ENCODE assay signal across 12 mouse cellular contexts in the genomic region with DNA sequence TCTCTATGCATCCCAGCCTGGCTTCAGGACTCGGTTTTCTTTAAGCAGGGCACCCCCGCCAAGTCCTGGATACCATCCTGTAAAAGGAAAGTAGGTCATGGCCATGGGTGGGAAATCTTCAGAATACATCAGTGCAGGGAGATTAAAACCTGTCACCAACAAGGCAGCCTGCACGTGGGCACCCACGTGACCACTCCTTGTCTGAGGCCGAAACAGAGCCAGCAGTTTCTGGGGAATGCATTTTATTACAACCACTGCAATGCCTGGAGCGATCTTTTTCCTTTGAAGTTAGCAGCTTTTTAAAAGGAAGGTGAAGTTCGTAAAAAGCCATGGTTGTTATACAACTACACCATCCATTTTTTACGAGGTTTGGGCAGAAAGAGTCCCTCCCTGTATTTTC.
A peak's percentile ranks its signal among the peaks of the same experiment; 100 is the strongest.
DNase-seq lines count a peak whose midpoint lies in the region; ATAC-seq and TF ChIP-seq lines count a peak whose summit lies in the region.
"Had no signal": no experiment of that assay in that cellular context is flagged by ENCODE, and none has a peak within 500 bp of the region (broad histone marks: within the 10 kb centered on the region; RNA-seq: fewer than 3 reads in every experiment).

No protein-coding gene starts in this region.

- no peaks in the 10 kb centered on the region for H3K9me3 ChIP-seq in intestine, embryonic 16.5 days (ENCODE audit: control insufficient read depth, low read length)
- H3K9me3 ChIP-seq: forebrain, embryonic 15.5 days; midbrain, embryonic 12.5 days had no signal

- H3K27ac ChIP-seq in layer of hippocampus, adult 2 months, result no peak overlapping the region
- no peak overlapping the region for H3K27ac ChIP-seq in intestine, embryonic 16.5 days (ENCODE audit: low read length)
- H3K27ac ChIP-seq: forebrain, embryonic 15.5 days; liver, embryonic 14.5 days; midbrain, embryonic 12.5 days had no signal

- no peaks in the 10 kb centered on the region for H3K36me3 ChIP-seq in intestine, embryonic 16.5 days (ENCODE audit: control insufficient read depth, insufficient read depth, low read length)
- H3K36me3 ChIP-seq: forebrain, embryonic 15.5 days; midbrain, embryonic 12.5 days had no signal

- no peak for TF ChIP-seq CTCF in layer of hippocampus, adult 2 months (conservative IDR thresholded peaks at IDR 0.05)

- peak; percentile 2 for DNase-seq in ovary, postnatal 10 days (ENCODE audit: low spot score)
- no peak for DNase-seq in ovary, postnatal 14 days (ENCODE audit: low spot score)
- peak; percentile 37 for DNase-seq in cerebellum, adult 8-10 months
- DNase-seq in kidney, postnatal 36 days, result peak; percentile 2 to 12
- DNase-seq in telencephalon, adult 2 months (ENCODE audit: low read depth, low spot score), result peak; percentile 44
- no peak for DNase-seq in layer of hippocampus, adult 2 months (ENCODE audit: low spot score in 2 of 2)
- DNase-seq: thymus, adult 2 months had no signal

- no peak overlapping the region for H3K4me3 ChIP-seq in layer of hippocampus, adult 2 months
- no peak overlapping the region for H3K4me3 ChIP-seq in intestine, embryonic 16.5 days (ENCODE audit: low read length)
- H3K4me3 ChIP-seq: forebrain, embryonic 15.5 days; midbrain, embryonic 12.5 days had no signal

- no peaks in the 10 kb centered on the region for H3K4me1 ChIP-seq in intestine, embryonic 16.5 days (ENCODE audit: control insufficient read depth, insufficient read depth, low read length)
- H3K4me1 ChIP-seq: forebrain, embryonic 15.5 days; midbrain, embryonic 12.5 days had no signal

- H3K27me3 ChIP-seq in intestine, embryonic 16.5 days (replicated peaks; ENCODE audit: control insufficient read depth, insufficient read depth, low read length), result no peaks in the 10 kb centered on the region
- H3K27me3 ChIP-seq: forebrain, embryonic 15.5 days; midbrain, embryonic 12.5 days had no signal

- H3K9ac ChIP-seq in intestine, embryonic 16.5 days (ENCODE audit: low read depth, low read length), result no peak overlapping the region
- H3K9ac ChIP-seq: forebrain, embryonic 15.5 days; liver, embryonic 14.5 days; midbrain, embryonic 12.5 days had no signal

- H3K4me2 ChIP-seq in intestine, embryonic 16.5 days (ENCODE audit: low read depth, low read length), result no peak overlapping the region
- H3K4me2 ChIP-seq: forebrain, embryonic 15.5 days; midbrain, embryonic 12.5 days had no signal

- WGBS in intestine, embryonic 16.5 days, result 59% methylated on average over 8 of the region's 8 CpGs

- no peak for ATAC-seq in intestine, embryonic 16.5 days
- ATAC-seq: activated CD4-positive, CD25-positive, alpha-beta regulatory T cell, adult 4 months; forebrain, embryonic 15.5 days had no signal

Comparison
In these comparisons a context has a peak if more than half of its experiments do, and no peak if none do; other contexts are left out.
1. DNase-seq: peak in ovary, postnatal 10 days (single experiment), cerebellum, adult 8-10 months (single experiment), kidney, postnatal 36 days (2 of 2) and telencephalon, adult 2 months (single experiment); none in ovary, postnatal 14 days (single experiment) and layer of hippocampus, adult 2 months (0 of 2).